Mouse (Mus musculus) retina, postnatal 7 days (tissue): Measurements from ENCODE around the gene Ipcef1.

Source experiments
- DNase-seq: peaks from one replicate; pipeline ENCODE4 v3.0.0-alpha.2; 2012; ENCODE audit warnings: low read depth, low spot score

Gene Ipcef1

DNA sequence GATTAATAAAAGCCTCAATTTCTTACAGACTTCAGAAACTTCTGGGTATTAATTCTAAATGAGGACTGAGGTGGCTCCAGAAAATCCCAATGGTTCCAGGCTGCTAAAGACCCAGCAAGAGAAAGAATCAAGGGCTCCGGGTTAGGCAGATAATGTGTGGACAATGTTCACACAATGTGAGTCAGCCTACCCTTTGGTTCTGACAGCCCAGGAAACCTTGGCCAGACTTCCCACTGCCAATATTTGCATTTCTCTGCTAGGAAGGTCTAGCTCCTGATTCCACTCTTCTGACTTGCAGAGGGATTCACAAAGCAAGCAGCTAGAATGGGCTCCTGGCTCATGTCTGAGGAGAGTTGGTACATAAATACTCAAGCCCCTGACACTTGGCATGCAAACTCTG, 83.9 kb downstream of the Ipcef1 start:
- DNase-seq = no peak

DNA sequence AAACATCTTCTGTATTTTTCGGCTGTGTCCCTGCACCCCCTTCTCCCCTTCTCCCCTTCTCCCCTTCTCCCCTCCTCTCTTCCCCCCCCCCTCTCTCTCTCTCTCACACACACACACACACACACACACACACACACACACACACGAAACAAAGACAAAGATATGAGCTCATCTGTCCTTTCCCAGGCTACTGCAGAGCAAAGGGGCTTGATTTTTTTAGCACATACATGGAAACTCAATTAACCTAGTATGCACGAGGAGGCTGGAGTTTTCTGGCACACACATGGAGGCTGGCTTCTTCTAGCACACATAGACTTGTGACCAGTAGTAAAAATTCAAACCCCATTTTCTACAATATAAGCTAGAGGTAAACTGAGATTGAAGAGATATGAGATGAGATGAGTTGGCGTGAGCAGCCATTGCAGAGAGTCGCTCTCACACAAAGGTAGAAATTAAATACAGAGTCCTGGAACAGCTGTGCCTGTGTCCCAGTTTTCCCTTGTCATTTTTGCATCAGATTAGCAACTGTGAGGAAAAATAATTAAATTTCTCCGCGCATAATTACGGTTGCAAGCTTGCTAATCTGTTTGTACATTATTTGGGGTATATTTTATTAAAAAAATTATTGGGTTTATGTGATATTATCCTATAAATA, 84.6 kb downstream of the Ipcef1 start:
- DNase-seq = no peak

DNA sequence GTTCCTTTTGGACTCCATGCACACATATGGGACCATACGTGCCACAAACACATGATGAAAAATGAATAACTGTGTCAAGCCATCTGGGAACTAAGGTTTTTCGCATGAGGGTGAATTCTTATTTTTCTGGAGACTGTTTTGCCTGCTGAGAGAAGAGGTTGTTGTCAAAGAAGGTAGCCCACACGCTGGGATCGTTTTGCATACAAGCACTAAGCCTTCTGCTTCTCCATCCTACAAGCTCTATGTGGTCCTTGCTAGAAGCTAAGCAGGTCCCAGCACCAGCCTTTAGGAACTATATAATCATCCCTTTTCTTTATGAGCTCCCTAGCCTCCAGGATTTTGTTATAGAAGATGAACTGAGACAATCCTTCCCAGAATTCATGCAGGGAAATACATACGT, 93.5 kb downstream of the Ipcef1 start:
- no peak for DNase-seq

- no peak for DNase-seq
Observed at GRCm38 (mm10) chr10:6956357-6956756, 95.9 kb downstream of the Ipcef1 start.

DNA sequence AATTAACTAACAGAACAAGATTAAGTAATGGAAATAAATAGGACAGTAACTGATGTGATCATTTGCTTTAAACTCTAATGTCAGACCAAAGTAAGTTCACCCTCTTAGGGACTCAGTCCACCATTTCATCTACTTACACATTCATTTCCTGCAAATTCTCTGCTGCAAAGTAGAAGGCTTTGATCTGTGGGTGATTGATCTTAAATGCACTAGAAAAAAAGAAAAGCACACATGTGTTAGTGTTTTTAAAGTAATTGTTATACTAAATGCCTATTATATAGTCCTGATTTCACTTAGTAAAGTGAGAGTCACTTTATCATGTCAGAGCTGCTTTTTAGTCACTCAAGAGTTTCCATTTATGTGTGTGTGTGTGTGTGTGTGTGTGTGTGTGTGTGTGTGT, 97.7 kb downstream of the Ipcef1 start:
- DNase-seq = no peak

DNA sequence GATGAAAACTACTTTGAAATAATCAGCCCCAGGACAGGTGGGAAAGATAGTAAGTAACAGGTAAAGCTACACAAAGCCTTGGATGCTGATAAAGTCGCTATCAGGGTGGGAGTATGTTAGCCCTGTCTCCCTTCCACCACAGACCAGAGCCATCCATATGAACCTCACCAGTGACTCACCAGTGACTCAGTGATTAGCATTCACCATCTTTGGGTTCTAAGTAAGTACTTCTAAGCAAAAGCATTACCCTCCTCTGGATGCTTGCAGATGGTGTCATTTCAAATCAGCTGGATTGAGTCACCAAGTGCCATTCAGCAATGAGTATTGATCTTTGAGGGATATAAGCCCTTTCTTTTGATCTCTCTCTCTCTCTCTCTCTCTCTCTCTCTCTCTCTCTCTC, 99.2 kb downstream of the Ipcef1 start:
- DNase-seq = no peak

GRCm38 (mm10) chr10:6936671-6937425, 115.4 kb downstream of the Ipcef1 start:
- DNase-seq = no peak

DNA sequence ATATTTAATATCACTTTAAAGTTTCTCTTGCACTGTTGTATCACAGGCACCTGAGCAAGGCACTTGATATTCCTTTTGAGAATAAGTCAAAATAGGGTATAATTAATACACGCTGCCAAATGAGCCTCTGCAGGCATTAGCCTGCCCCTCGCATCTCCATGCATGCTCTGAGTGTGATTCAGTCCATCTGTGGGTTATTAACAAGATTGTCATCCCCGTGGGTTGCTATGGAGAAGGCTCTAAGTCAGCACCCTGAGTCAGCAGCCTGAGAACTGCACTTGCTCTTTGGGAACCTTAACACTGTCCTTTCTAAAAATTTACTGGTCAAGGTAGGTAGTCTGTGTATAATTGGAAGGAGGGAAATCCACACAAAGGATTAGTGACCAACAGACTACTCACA, 117.5 kb downstream of the Ipcef1 start:
- no peak for DNase-seq

DNA sequence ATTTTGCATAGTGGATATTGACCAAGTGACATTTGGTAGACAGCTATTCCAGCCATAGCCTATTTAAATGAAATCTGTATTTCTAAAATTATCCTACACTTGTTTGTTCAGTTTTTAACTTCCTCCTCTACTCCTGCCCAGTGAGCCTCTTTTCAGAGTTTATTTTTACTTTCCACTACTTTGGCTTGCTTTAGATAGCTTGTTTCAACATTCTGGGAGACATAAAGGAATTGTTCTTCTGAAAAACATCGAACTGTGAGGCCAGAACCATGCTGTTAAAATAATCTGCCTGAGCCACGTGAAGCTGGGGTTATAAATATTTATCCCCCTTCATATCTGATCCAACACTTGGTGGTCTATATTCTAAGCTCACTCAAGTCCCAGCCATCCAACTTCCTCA, 121.4 kb downstream of the Ipcef1 start:
- DNase-seq = no peak

- DNase-seq = no peak
Observed at GRCm38 (mm10) chr10:6930398-6930797, 121.9 kb downstream of the Ipcef1 start.

- no peak for DNase-seq
Observed at GRCm38 (mm10) chr10:6928905-6929304, 123.4 kb downstream of the Ipcef1 start.

DNA sequence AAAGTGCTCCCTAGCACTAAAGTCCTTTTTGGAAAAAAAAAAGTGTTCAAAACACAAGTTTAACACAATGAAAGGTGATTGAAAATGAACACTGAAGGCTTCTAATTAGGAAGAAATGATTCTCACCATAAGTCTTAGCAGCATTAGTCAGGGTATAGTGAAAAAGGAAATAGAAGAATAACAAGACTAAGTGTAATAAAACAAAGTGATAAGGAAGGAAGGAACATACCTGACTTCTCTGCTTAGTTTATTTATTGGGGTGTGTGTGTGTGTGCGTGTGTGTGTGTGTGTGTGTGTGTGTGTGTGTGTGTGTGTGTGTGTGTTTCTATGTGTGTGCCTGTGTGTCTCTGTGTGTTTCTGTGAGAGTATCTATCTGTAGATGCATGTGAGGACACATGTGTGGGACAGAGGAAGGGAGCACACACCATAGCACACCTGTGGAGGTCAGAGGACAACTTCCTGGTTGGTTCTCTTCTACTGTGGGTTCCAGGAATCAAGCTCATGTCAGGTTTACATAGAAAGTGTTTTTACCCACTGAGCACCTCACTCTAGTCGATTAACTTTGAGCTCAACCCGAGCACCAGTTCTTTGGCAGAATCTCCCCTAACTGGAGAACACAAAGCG, 124.6 kb downstream of the Ipcef1 start:
- no peak for DNase-seq

DNA sequence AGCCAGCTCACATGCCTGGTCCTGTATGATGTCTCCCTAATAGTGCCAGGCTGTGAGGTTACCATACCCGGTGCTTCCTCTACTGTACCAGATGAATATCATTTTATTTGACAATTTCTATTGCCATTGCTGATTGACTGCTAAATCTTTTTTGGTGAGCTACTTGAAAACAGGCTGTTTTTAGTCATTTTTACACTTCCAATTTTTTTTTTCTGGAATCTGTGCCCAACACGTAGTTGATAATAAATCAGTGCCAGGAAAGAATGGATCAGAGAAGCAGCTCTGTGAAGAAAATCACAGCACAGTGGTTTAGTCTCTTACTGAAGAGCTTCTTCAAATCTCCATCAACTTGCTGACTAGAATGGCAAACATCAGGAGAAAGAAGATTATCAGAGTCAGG, 125.6 kb downstream of the Ipcef1 start:
- DNase-seq = no peak

GRCm38 (mm10) chr10:6916545-6917257, 135.6 kb downstream of the Ipcef1 start:
- peak; percentile 16 for DNase-seq

DNA sequence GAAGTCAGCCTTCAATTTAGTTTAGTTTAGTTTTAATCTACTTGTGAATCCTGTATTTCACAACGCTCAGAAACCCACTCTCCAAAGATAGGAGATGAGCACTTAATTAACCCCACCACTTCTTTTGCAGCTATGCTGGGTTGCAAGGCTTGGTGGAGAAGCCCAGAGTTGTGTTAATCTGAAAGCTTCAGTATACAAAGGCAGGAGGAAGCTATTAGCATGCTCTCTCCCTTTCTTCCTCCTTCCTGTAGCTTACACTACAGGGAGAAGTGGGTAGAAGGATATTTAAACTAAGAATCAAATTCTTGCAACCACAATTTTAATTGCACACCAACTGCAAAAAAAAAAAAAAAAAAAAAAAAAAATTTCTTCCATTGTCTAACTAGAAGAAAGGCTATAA, 136.3 kb downstream of the Ipcef1 start:
- DNase-seq = no peak

DNA sequence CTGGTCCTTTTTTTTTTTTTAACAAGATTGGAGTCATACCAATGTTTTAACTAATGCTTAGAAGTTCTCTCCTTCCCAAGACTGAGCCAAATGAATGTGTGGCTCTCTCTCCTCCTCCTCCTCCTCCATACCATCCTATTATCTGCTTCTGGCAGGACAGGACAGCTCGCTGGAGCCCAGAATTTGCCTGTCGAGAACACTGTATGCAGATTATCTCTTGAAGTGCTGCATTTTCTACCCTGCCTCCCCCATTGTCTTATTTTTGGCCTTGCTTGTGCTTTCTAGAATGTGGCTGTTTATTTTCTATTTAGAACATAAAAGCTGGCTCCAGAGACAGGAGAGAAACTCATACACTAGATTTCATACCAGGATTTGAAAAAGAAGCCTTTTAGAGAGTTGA, 142.5 kb downstream of the Ipcef1 start:
- no peak for DNase-seq

DNA sequence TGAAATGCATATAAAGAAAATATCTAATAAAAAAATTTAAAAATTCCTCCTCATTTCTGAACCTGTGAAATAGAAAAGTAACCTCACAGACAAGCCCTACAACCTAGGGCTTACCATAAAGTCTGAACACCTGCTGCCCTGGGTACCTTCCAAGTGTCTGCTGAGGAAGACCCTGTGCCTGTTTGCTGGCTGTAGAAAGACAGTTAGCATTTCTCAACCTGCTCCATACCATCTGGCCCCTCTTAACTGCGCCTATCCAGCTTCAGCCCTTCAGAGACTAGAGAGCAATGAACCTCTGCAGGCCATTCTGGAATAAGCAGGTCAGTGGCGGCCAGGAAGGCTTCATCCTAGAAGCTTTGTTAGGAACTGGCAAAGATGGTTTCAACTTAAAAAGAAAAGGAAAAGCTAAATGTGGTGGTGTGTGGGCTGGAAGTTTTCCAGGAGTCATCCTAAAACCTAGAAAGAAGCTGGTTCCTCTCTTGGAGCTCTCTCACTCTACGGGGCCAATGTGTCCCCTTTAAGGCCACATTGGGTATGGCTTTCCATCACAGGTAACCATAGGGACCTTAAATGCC, 150.4 kb downstream of the Ipcef1 start:
- no peak for DNase-seq

- no peak for DNase-seq
Observed at GRCm38 (mm10) chr10:6900126-6900525, 152.2 kb downstream of the Ipcef1 start.

- DNase-seq = no peak
Observed at GRCm38 (mm10) chr10:6896659-6897303, 155.5 kb downstream of the Ipcef1 start.

DNA sequence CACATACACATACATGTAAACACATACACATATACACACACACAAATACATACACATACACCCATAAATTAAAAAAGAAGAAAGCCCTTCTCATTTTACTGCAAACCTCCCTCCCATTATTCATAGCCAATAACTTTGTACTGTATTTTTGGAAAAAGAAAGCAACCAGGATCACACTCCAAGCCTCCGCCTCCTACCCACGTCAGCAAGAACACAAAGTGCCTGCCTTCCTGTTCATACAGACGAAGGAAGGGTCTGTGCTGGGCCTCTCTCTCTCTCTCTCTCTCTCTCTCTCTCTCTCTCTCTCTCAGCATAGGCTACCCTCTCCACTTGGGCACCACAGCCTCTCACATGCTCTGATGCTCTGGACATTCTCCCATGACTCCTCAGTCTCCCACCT, 156.5 kb downstream of the Ipcef1 start:
- no peak for DNase-seq

GRCm38 (mm10) chr10:6890348-6891009, 161.8 kb downstream of the Ipcef1 start:
- DNase-seq = no peak
